Mouse (Mus musculus): ENCODE measurements at regions not wholly inside any gene's neighbourhood (a gene's known extent, or its start where the extent isn't known, plus 50 kb on each side); places are given as distances from the start of the nearest gene placed in this dataset.
A peak's percentile ranks its signal among the peaks of the same experiment; 100 is the strongest.

DNA sequence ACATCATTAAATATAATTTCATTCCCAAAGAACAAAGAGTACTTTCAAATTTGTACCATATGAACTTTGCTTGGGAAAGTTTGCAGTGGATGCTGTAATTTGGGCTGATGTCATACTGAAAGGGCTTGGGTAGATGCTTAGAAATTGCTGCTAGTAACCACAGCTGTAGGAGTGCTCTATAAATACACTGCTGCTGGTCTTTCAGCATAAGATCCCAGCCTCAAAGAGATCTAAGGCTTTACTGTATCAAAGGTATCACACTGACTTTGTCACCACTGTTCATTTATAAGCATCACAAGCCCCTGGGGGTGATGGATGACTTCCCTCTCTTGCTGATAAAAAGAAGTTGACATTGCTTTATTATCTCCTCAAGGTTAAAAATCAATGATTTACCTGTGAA is 497.2 kb downstream of the Pla2g4a start:
- Histone ChIP-seq H3K36me3 (ENCODE audit: control insufficient read depth, insufficient read depth, low read length) (no peaks in the 10 kb centered on the region), H3K4me2 (replicated peaks; ENCODE audit: low read depth, low read length) (no peak overlapping the region), H3K27ac (ENCODE audit: low read depth, low read length) (no peak overlapping the region), H3K27me3 (ENCODE audit: control insufficient read depth, insufficient read depth, low read length) (no peaks in the 10 kb centered on the region), H3K4me1 (replicated peaks; ENCODE audit: control insufficient read depth, insufficient read depth, low read length) (no peaks in the 10 kb centered on the region), H3K9ac (ENCODE audit: low read depth, low read length) (no peak overlapping the region), H3K9me3 (ENCODE audit: control insufficient read depth, low read length) (no peaks in the 10 kb centered on the region), H3K4me3 (ENCODE audit: low read depth, low read length) (no peak overlapping the region)
- DNase-seq (ENCODE audit: low spot score) (no peak), ATAC-seq (ENCODE audit: low FRiP score) (no peak)

- ATAC-seq (ENCODE audit: low FRiP score), result no peak
- WGBS, result 78% methylated on average over 2 of the region's 2 CpGs
- H3K4me3 ChIP-seq (ENCODE audit: low read depth, low read length), result no peak overlapping the region
These were observed 511.1 kb downstream of the Pla2g4a start for GRCm38 (mm10) chr1:149449801-149450493.

DNA sequence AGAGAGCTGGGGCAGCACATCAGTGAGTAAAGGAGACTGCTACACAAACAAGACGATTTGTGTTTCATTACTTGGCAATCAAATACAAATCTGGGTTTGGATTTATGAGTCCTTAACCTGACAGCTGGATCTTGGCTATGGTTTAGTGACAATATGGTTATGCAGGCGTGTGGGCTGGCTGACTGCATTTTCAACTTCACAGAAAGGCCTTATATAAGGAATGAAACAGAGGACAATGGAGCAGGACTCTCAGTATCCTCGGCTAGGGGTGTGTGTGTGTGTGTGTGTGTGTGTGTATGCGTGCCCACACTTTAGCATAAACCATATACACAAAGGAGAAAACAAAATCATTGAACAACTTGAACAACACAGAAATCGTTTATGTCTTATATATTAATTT is 512.6 kb downstream of the Pla2g4a start:
- DNase-seq (ENCODE audit: low spot score) (no peak), ATAC-seq (ENCODE audit: low FRiP score) (no peak)
- no peak overlapping the region for H3K4me3 ChIP-seq (ENCODE audit: low read depth, low read length)
- no peaks in the 10 kb centered on the region for H3K27me3 ChIP-seq (ENCODE audit: control insufficient read depth, insufficient read depth, low read length)
- H3K36me3 ChIP-seq (ENCODE audit: control insufficient read depth, insufficient read depth, low read length), result no peaks in the 10 kb centered on the region
- no peaks in the 10 kb centered on the region for H3K4me1 ChIP-seq (replicated peaks; ENCODE audit: control insufficient read depth, insufficient read depth, low read length)
- H3K9ac ChIP-seq (ENCODE audit: low read depth, low read length), result no peak overlapping the region
- WGBS, result 81% methylated on average over 5 of the region's 5 CpGs
- H3K27ac ChIP-seq (ENCODE audit: low read depth, low read length), result no peak overlapping the region
- H3K4me2 ChIP-seq (replicated peaks; ENCODE audit: low read depth, low read length), result no peak overlapping the region
- no peaks in the 10 kb centered on the region for H3K9me3 ChIP-seq (ENCODE audit: control insufficient read depth, low read length)

More at GRCm38 (mm10) chr1:149449801-149450493, 511.1 kb downstream of the Pla2g4a start:
- no peak overlapping the region for H3K9ac ChIP-seq (ENCODE audit: low read depth, low read length)
- H3K4me2 ChIP-seq (replicated peaks; ENCODE audit: low read depth, low read length), result no peak overlapping the region
- no peak for DNase-seq (ENCODE audit: low spot score)
- no peaks in the 10 kb centered on the region for H3K27me3 ChIP-seq (ENCODE audit: control insufficient read depth, insufficient read depth, low read length)
- no peaks in the 10 kb centered on the region for H3K36me3 ChIP-seq (ENCODE audit: control insufficient read depth, insufficient read depth, low read length)
- H3K27ac ChIP-seq (ENCODE audit: low read depth, low read length), result no peak overlapping the region
- H3K4me1 ChIP-seq (replicated peaks; ENCODE audit: control insufficient read depth, insufficient read depth, low read length), result no peaks in the 10 kb centered on the region
- no peaks in the 10 kb centered on the region for H3K9me3 ChIP-seq (ENCODE audit: control insufficient read depth, low read length)

GRCm38 (mm10) chr1:149411009-149411408 is 550.1 kb downstream of the Pla2g4a start:
- WGBS, result 88% methylated on average over 1 of the region's 1 CpGs
- Histone ChIP-seq H3K4me1 (replicated peaks; ENCODE audit: control insufficient read depth, insufficient read depth, low read length) (no peaks in the 10 kb centered on the region), H3K36me3 (ENCODE audit: control insufficient read depth, insufficient read depth, low read length) (no peaks in the 10 kb centered on the region), H3K4me3 (ENCODE audit: low read depth, low read length) (no peak overlapping the region), H3K27me3 (ENCODE audit: control insufficient read depth, insufficient read depth, low read length) (no peaks in the 10 kb centered on the region), H3K9me3 (ENCODE audit: control insufficient read depth, low read length) (no peaks in the 10 kb centered on the region), H3K9ac (ENCODE audit: low read depth, low read length) (no peak overlapping the region), H3K4me2 (replicated peaks; ENCODE audit: low read depth, low read length) (no peak overlapping the region), H3K27ac (ENCODE audit: low read depth, low read length) (no peak overlapping the region)
- DNase-seq (ENCODE audit: low spot score), result no peak
- ATAC-seq (ENCODE audit: low FRiP score), result no peak

- Histone ChIP-seq H3K9ac (ENCODE audit: low read depth, low read length) (no peak overlapping the region), H3K4me2 (replicated peaks; ENCODE audit: low read depth, low read length) (no peak overlapping the region), H3K27me3 (ENCODE audit: control insufficient read depth, insufficient read depth, low read length) (no peaks in the 10 kb centered on the region), H3K36me3 (ENCODE audit: control insufficient read depth, insufficient read depth, low read length) (no peaks in the 10 kb centered on the region), H3K4me1 (replicated peaks; ENCODE audit: control insufficient read depth, insufficient read depth, low read length) (no peaks in the 10 kb centered on the region), H3K4me3 (ENCODE audit: low read depth, low read length) (no peak overlapping the region), H3K27ac (ENCODE audit: low read depth, low read length) (no peak overlapping the region), H3K9me3 (ENCODE audit: control insufficient read depth, low read length) (no peaks in the 10 kb centered on the region)
- 72% methylated on average over 1 of the region's 1 CpGs for WGBS
- ATAC-seq (ENCODE audit: low FRiP score) (peak; percentile 43; the same call in 1 of the 2 replicates), DNase-seq (ENCODE audit: low spot score) (no peak)
These were observed 555.7 kb downstream of the Pla2g4a start for GRCm38 (mm10) chr1:149405367-149405766.

GRCm38 (mm10) chr1:149388706-149389105 is 572.4 kb downstream of the Pla2g4a start:
- H3K27ac ChIP-seq (ENCODE audit: low read depth, low read length), result no peak overlapping the region
- H3K9me3 ChIP-seq (ENCODE audit: control insufficient read depth, low read length), result no peaks in the 10 kb centered on the region
- no peaks in the 10 kb centered on the region for H3K4me1 ChIP-seq (replicated peaks; ENCODE audit: control insufficient read depth, insufficient read depth, low read length)
- no peak overlapping the region for H3K4me3 ChIP-seq (ENCODE audit: low read depth, low read length)
- ATAC-seq (ENCODE audit: low FRiP score) (no peak), DNase-seq (ENCODE audit: low spot score) (no peak)
- H3K36me3 ChIP-seq (ENCODE audit: control insufficient read depth, insufficient read depth, low read length), result no peaks in the 10 kb centered on the region
- H3K9ac ChIP-seq (ENCODE audit: low read depth, low read length), result no peak overlapping the region
- 86% methylated on average over 3 of the region's 3 CpGs for WGBS
- H3K27me3 ChIP-seq (ENCODE audit: control insufficient read depth, insufficient read depth, low read length), result no peaks in the 10 kb centered on the region
- H3K4me2 ChIP-seq (replicated peaks; ENCODE audit: low read depth, low read length), result no peak overlapping the region

GRCm38 (mm10) chr1:149351338-149351907 is 609.7 kb downstream of the Pla2g4a start:
- Histone ChIP-seq H3K9me3 (ENCODE audit: control insufficient read depth, low read length) (no peaks in the 10 kb centered on the region), H3K36me3 (ENCODE audit: control insufficient read depth, insufficient read depth, low read length) (no peaks in the 10 kb centered on the region), H3K4me2 (replicated peaks; ENCODE audit: low read depth, low read length) (no peak overlapping the region), H3K9ac (ENCODE audit: low read depth, low read length) (no peak overlapping the region), H3K27me3 (ENCODE audit: control insufficient read depth, insufficient read depth, low read length) (no peaks in the 10 kb centered on the region), H3K4me1 (replicated peaks; ENCODE audit: control insufficient read depth, insufficient read depth, low read length) (no peaks in the 10 kb centered on the region), H3K4me3 (ENCODE audit: low read depth, low read length) (no peak overlapping the region), H3K27ac (ENCODE audit: low read depth, low read length) (no peak overlapping the region)
- ATAC-seq (ENCODE audit: low FRiP score), result no peak
- no peak for DNase-seq (ENCODE audit: low spot score)

GRCm38 (mm10) chr1:149347359-149347758 is 613.7 kb downstream of the Pla2g4a start:
- H3K4me1 ChIP-seq (replicated peaks; ENCODE audit: control insufficient read depth, insufficient read depth, low read length), result no peaks in the 10 kb centered on the region
- WGBS, result 92% methylated on average over 1 of the region's 1 CpGs
- ATAC-seq (ENCODE audit: low FRiP score) (no peak), DNase-seq (ENCODE audit: low spot score) (no peak)
- H3K4me2 ChIP-seq (replicated peaks; ENCODE audit: low read depth, low read length), result no peak overlapping the region
- no peaks in the 10 kb centered on the region for H3K9me3 ChIP-seq (ENCODE audit: control insufficient read depth, low read length)
- no peak overlapping the region for H3K9ac ChIP-seq (ENCODE audit: low read depth, low read length)
- no peak overlapping the region for H3K4me3 ChIP-seq (ENCODE audit: low read depth, low read length)
- no peak overlapping the region for H3K27ac ChIP-seq (ENCODE audit: low read depth, low read length)
- H3K36me3 ChIP-seq (ENCODE audit: control insufficient read depth, insufficient read depth, low read length), result no peaks in the 10 kb centered on the region
- no peaks in the 10 kb centered on the region for H3K27me3 ChIP-seq (ENCODE audit: control insufficient read depth, insufficient read depth, low read length)

DNA sequence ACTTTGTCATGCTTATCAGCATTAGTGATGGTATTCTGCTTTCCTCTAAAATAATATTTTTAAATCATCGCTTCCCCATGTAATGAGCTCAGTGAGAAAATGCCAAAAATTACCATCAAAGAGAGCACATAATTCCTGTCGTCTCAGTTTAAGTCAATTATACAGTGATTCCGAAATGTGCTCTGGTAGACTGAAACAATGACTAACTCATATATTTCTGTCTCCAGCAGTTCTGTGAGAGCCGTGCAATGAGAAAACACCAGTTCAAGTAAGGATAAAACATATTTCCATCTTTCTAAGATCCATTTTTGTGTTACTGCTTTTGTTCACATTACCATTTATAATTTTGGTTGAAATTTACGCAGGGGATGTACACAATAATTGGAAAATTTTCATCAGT is 622.9 kb downstream of the Pla2g4a start:
- WGBS, result 92% methylated on average over 5 of the region's 5 CpGs
- Histone ChIP-seq H3K9ac (ENCODE audit: low read depth, low read length) (no peak overlapping the region), H3K9me3 (ENCODE audit: control insufficient read depth, low read length) (no peaks in the 10 kb centered on the region), H3K27me3 (ENCODE audit: control insufficient read depth, insufficient read depth, low read length) (no peaks in the 10 kb centered on the region), H3K27ac (ENCODE audit: low read depth, low read length) (no peak overlapping the region), H3K4me2 (replicated peaks; ENCODE audit: low read depth, low read length) (no peak overlapping the region), H3K36me3 (ENCODE audit: control insufficient read depth, insufficient read depth, low read length) (no peaks in the 10 kb centered on the region), H3K4me1 (replicated peaks; ENCODE audit: control insufficient read depth, insufficient read depth, low read length) (no peaks in the 10 kb centered on the region), H3K4me3 (ENCODE audit: low read depth, low read length) (no peak overlapping the region)
- ATAC-seq (ENCODE audit: low FRiP score), result no peak
- DNase-seq (ENCODE audit: low spot score), result no peak
